Mouse (Mus musculus): ENCODE results near the gene Kcnt1.

DNA sequence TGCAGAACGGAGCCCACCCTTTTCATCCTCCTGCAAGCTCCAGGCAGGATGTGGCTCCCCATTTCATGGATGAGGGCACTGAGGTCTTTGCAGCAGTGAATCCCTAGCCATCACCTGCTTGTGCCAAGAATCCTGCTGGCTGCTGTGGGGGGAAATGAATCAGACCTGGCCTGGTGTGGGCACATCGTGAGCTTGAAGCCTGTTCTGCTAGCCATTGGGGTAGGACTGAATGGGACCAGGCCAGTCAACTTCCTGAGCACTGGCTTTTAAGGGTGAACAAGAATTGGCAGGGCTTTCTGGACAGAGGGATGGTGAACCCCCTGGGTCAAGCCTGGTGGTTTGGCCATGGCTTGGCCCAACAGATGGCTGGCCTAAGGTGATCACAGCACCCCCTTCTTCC, 15.0 kb downstream of the Kcnt1 start:
- TF ChIP-seq CTCF (IDR thresholded peaks at IDR 0.05; ENCODE audit: insufficient read depth, low read length) = no peak
- TF ChIP-seq POLR2A (IDR thresholded peaks at IDR 0.05; ENCODE audit: borderline replicate concordance, extremely low read depth, low read depth, low read length) = no peak

Measured in lung, adult 2 months (tissue).